Mouse (Mus musculus) spleen, adult 2 months (tissue): ENCODE results near the gene Rorb.

ENCODE experiments used
- CTCF ChIP-seq: fragments of 200-500 bp; IDR thresholded peaks from 2 replicates; pipeline ENCODE4 v1.5.1; 2011; ENCODE audit warnings: mild to moderate bottlenecking, inconsistent platforms; ENCODE audit not compliant: insufficient read depth, insufficient read length, insufficient replicate concordance; ENCODE audit errors: extremely low read depth
- POLR2A ChIP-seq: fragments of 200-500 bp; IDR thresholded peaks from 2 replicates; pipeline ENCODE4 v1.6.1; 2011; ENCODE audit warnings: low read depth, low read length, inconsistent platforms

GRCm38 (mm10) chr19:18887646-18888407 is 223.2 kb downstream of the Rorb start:
- TF ChIP-seq POLR2A (no peak), CTCF (no peak)
